Mouse (Mus musculus) urinary bladder, postnatal 25 days (tissue): ENCODE results near the gene Naglu.

Experiments
- DNase-seq: peaks from one replicate; pipeline ENCODE4 v3.0.0; 2022; ENCODE audit warnings: low spot score

The Naglu gene

DNA sequence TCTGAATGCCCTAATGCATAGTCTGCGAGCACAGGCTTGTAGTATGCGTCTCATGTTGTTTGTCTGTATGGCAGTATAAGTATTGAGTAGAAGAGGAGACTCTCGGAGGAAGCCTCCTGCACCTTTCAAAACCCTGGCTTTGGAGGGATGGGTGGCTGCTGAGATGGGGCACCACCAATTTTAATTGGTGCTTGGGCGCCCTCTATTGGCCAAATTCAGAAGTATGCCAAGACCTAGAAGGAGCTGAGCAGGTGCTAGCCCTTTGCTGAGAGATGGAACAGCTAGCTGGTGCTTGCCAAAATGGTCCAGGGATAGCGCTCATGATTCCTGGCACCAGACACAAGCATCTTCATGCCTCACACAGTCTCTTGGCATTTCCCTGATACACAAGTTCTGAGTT, 12.0 kb upstream of the Naglu start:
- peak; percentile 86 for DNase-seq

DNA sequence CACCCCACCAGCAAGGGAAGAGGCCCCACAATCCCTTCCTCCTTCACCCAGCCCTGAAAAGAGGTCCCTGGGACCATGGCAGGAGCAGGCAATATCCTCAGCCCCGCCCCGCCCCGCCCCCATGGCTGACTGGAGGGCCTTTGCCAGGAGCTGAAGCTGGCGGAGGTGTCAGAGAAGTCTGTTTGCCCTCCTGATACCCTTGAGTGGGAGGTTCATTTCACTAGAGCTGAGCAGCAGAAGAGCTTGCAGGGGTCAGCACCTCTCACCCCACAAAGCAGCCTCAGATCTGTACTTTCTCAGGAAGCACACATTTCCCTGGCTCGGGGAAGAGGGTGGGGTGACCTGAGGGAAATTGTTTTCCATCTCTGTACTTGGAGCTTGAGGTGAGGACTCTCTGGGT, 11.1 kb upstream of the Naglu start:
- no peak for DNase-seq

DNA sequence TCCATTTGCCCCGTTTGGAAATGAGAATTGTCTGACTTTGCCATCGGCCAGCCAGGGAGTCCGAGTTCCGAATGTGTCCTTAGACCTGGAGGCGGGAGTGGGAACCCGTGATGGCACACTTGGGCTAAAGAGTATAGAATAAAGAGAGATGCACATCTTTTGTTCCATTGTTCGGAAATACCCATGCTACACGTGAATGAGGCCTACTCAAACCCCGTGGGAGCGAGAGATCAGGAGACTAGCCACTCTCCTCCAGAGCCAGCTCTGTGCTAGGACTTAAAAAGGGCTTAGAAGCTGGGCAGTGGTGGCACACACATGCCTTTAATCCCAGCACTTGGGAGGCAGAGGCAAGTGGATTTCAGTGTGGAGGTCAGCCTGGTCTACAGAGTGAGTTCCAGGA, 10.3 kb upstream of the Naglu start:
- no peak for DNase-seq

DNA sequence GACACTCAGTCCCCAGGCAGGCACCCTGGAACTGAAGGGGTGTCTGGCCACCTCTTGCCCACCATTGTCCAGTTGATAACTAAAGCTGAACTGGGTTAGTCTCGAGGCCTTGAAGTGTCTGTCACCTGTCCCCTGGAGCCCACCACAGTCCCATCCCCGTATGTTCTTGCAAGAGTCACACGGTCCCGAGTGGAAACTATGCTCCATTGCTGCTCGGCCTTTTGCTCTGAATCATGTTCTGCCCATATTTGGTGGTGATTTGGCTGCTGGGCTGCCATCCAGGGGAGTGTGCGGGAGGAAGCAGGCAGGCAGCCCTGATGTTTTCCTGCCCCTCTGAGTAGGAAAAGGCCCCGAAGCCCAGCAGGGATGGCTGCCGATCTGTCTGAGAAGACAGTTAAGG, 9.7 kb upstream of the Naglu start:
- peak; percentile 55 for DNase-seq

GRCm38 (mm10) chr11:101061049-101061448, 8.8 kb upstream of the Naglu start:
- DNase-seq, result no peak

DNA sequence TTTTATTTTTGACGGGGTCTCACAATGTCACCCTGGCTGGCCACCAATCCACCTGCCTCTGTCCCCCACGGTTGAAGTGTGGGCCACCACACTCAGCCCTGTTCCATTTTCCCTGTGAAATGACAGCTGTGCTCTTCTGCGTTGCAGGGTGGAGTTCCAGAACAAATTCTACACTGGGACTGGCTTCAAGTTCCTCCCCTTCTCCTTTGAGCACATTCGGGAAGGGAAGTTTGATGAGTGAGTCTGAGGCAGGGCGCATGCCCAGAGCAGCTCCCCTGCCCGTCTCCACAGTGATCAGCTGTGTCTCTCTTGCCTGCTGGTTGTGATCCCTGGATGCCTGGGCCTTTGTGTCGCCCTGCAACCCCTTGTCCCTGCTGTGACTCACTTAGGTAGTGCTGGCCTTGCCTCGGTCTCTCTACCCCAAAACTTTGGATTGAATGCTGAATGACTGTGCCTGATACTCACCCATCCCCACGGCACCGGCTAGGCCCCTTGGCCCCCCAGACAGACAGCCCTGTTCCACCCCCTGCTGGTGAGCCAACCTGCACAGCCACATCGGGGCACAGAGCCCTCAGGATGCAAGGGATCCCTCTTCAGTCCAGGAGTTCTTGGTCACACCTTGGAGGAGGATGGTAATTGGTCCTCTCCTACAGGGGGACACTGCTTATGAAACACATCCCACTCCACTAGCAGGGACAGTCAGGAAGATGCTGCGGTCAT, 7.5 kb upstream of the Naglu start:
- no peak for DNase-seq

GRCm38 (mm10) chr11:101062971-101063675, 6.7 kb upstream of the Naglu start:
- no peak for DNase-seq

GRCm38 (mm10) chr11:101063676-101064327, 6.0 kb upstream of the Naglu start:
- peak; percentile 48 for DNase-seq

DNA sequence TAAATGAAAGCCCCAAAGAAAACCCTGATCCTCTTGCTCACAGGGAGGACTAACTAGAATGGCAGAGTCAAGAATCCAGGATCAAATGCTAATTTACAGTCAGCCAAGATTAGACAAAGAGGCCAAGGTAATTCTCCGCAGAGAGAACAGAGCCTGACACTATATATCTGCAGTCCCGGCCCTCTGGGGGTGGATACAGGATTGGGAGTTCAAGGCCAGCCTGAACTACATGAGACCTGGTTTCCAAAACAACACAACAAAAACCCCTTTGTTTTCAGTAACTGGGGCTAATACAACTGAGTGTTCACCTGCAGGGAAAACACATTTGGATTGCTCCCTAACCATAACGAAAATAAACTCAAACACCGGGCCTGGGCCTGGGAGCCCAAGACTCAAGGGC, 5.3 kb upstream of the Naglu start:
- no peak for DNase-seq

- no peak for DNase-seq
These were observed 4.8 kb upstream of the Naglu start for GRCm38 (mm10) chr11:101065002-101065401.

DNA sequence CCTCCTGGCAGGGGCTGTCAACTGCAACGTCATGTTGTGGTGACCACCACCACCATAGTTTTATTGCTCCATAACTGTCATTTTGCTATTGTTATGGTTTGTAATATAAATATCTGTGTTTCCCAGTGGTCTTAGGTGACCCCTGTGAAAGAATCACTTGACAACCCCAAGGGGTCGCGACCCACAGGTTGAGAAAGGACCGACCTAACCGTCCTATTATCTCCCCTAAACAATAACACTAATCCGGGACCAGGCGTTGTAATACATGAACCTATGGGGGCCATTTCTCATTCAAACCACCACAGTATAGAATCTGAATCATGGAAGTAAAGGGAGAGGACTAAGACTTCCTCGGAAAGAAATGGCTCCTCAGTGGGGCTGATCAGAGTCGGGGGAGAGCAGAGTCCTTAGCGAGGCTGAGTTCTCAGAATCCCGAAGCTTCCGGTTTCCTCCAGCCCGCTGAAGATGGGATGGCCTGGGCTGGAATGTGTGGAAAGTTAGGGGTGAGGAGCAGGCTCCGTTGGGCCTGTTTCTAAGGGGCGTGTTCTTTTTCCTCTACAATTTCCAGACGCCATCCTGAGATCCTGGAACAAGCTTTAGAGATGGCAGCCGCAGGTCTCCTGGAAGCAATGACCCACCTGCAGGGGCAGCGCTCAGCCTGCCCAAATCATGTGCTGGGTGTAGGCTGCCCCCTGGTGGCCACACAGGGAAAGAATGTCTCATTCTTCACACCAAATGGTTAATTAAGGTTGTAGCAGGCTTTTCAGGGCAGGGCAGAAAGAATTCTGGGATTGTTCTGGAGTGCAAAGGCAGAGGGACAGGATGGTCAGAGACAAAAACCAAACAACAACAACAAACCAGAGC, 3.0 kb upstream of the Naglu start:
- peak; percentile 80 for DNase-seq

DNA sequence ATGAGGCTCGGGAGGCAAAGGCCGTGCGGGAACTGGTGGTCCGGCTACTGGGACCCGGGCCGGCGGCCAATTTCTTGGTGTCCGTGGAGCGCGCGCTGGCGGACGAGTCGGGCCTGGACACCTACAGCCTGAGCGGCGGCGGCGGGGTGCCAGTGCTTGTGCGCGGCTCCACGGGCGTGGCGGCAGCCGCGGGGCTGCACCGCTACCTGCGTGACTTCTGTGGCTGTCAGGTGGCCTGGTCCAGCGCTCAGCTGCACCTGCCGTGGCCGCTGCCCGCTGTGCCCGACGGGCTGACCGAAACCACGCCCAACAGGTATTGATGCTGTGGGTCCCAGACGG, 346 bp downstream of the Naglu start:
- DNase-seq, result no peak

DNA sequence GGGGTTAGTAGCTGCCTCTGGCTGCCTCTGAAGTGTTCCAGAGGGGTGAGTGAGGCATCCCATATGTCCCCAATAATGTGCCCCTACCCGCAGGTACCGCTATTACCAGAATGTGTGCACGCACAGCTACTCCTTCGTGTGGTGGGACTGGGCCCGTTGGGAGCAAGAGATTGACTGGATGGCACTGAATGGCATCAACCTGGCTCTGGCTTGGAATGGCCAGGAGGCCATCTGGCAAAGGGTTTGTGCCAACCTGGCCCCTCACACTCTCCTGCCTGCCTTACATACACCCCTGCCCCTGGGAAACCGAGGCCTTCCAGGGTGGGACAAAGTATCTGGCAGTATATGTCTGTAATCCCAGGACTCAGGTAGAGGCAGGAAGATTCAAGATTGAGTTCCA, 1.2 kb downstream of the Naglu start:
- no peak for DNase-seq

DNA sequence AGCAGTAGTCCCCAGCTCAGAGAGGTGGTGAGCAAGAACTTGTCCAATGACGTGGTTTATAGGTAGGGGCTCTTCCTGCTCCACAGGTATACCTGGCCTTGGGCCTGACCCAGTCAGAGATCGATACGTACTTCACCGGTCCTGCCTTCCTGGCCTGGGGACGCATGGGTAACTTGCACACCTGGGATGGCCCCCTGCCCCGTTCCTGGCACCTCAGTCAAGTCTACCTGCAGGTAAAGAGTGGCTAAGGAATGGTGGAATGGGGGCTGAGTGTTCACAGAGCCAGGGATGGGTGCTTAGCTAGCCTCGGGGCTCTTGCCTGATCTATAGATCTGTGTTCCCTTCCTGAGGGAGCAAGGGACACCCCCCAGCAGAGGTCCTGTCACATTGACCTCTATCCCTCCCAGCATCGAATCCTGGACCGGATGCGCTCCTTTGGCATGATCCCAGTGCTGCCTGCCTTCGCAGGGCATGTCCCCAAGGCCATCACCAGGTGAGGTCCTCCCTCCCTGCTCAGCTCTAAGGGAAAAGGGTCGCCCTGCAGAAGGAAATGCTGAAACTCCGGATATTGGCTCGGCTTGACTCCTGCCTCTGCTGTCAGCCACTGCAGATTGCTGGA, 2.1 kb downstream of the Naglu start:
- no peak for DNase-seq

DNA sequence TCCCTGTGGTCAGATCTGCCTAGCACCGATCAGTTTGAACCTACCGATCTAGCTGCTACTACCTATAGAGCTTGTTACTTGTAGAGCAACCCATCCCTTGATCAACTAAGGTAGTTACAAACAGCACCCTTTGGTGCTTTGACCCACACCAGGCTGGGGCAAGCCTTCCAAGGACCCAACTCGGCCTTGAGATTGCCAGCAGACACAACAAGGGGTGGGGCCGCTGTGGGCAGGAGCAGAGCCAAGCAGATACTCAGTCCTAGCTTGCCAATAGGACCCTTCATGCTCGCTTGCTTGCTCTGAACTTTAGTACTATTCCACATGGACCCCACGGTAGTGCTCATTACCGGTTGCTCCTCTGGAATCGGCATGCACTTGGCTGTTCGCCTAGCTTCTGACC, 8.3 kb downstream of the Naglu start, which contains the start of gene Hsd17b1:
Gene Hsd17b1 (plus strand): TSS at position 291 of the 400 bp plus-strand sequence.
- DNase-seq, result no peak

DNA sequence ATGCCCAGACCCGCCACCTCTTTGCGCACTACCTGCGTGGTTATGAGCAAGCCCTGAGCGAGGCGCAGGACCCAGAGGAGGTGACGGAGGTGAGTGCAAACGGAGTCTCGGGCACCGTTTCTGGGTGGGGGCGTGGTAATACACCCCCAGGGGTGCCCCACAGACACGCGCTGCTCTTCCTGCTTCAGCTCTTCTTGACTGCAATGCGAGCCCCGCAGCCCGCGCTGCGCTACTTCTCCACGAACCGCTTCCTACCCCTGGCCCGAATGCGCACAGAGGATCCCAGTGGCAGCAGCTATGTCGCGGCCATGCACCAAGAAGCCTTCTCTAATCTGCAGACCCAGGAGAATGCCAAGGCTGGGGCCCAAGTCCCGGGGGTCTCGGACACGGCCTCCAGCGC, 9.9 kb downstream of the Naglu start:
- DNase-seq, result no peak

- DNase-seq, result no peak
These were observed 10.6 kb downstream of the Naglu start for GRCm38 (mm10) chr11:101080421-101080820.

DNA sequence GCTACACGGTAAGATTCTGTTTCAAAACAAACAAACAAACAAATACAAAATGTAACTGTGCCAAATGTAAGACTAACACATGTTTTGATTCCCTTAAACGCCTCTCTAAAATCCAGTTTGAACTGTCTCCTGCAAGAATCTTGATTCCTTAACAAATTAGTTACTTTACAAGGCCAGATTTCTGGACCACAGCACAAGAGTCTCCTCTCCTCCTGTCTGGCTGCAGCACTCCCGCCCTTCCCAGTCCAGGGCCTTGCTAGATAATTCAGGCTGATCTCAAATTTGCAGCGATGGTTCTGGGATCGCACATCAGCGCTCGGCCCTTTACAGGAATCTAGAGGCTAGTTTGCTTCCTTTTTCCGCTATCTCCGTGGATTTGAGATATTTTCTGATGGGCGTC, 11.8 kb downstream of the Naglu start:
- no peak for DNase-seq

- peak; percentile 67 for DNase-seq
These were observed 12.6 kb downstream of the Naglu start, which contains the start of gene Coasy for GRCm38 (mm10) chr11:101082208-101083082. TSS of gene Coasy (plus strand) at chr11:101082565.

DNA sequence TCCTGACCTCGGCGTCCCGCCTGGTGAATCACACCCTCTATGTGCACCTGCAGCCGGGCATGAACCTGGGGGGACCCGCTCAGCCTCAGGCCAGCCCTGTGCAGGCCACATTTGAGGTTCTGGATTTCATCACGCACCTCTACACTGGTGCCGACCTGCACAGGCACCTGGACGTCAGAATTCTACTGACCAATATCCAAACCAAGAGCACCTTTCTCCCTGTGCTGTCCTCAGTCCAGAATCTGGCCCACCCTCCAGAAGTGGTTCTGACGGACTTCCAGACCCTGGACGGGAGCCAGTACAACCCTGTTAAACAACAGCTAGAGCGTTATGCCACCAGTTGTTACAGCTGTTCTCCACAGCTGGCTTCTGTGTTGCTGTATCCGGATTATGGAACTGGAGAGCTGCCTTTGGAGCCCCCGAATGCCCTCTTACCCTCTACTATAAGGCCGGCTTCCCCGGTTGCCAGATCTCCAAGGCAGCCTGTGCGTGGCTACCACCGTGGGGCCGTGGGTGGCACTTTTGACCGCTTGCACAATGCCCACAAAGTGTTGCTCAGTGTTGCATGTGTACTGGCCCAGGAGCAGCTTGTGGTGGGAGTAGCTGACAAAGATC, 13.4 kb downstream of the Naglu start:
- DNase-seq, result no peak
